Mouse (Mus musculus): Measurements from ENCODE around the gene Gucy2d. TPM values are rescaled to one million over a fixed set of nuclear protein-coding genes. Genes with fewer than 3 reads are reported as not detected.

The Gucy2d gene
- polyA plus RNA-seq, 1 experiment from 2014 or later, result not detected

DNA sequence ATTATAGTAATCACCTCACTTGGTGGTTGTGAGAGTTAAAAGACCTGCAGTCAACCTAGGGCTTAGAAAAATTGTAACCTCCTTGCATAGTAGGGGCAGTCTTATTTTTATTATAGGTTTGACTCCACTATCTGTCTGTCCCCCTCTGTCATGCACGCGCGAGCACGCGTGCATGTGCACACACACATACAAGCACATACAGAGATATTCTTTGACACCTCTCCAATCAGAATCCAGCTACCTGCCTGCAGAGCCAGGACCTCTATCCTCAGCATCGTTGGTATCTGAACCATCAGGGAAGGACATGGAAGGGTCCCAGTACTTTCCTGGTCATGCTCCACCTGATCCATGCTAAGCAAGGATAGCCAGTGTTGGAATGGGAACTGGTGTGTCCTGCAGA is 50.7 kb downstream of the Gucy2d start:
- H3K4me3 ChIP-seq (ENCODE audit: inconsistent target), result no peak overlapping the region
- no peaks in the 10 kb centered on the region for H3K79me2 ChIP-seq (ENCODE audit: inconsistent target)
- no peaks in the 10 kb centered on the region for H3K36me3 ChIP-seq (ENCODE audit: inconsistent target)
- WGBS (ENCODE audit: missing documents), result 96% methylated on average over 6 of the region's 6 CpGs
- H3K27ac ChIP-seq, result no peak overlapping the region

DNA sequence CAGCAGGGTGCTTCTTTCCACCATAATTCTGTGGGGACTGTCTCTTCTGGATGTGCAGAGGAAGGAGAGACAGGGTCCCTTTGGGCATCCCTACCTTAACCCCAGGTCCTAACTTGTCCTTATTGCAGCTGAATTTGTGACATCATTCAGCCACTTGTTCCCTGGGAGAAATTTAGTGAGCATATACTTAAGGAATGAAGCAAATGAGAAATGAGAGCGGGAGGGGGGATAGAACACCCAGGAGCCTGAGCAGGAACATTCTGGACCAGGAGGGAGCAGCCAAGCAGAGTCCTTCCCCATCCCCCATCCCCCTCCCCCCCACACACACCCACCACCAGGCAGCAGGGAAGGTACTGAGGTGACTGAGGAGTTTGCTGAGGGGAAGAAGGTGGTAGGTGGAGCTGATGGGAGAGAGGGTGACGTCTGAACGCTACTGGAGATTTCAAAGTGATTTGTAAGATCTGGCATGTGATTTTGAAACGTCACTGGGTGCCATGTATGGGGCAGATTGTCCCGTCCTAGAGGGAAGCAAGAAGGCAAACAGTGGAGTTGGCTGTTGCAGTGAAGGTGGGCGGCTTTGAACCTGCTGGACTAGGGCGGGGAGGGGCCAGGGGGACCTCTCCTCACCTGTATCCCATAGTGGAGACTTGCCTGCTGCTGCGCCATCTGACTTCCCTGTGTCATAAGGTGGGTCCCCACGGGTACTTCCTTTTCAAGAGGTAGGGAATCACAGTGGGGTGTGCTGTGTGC is 51.4 kb downstream of the Gucy2d start:
- 77% methylated on average over 9 of the region's 9 CpGs for WGBS (ENCODE audit: missing documents)
- Histone ChIP-seq H3K4me3 (ENCODE audit: inconsistent target) (no peak overlapping the region), H3K79me2 (ENCODE audit: inconsistent target) (no peaks in the 10 kb centered on the region), H3K36me3 (ENCODE audit: inconsistent target) (no peaks in the 10 kb centered on the region), H3K27ac (no peak overlapping the region)

DNA sequence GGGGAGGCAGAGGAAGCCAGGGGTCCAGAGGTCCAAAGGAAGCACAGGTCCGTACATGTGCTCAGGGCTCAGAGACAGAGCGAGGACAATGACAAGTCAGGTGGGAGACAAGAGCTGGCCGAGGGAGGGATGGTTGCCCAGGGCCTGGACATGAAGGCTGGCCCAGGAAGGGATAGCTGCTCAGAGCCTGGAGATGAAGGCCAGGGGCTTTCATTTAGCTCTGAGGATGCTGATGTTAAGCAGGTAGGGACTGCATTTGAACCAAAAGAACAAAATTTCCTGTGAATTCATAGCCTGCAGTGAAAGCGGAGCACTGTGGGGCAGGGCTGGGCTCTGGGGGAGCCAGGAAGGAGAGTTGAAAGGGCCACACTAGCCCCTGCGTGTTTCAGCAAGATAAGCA is 52.1 kb downstream of the Gucy2d start:
- Histone ChIP-seq H3K27ac (no peak overlapping the region), H3K79me2 (ENCODE audit: inconsistent target) (no peaks in the 10 kb centered on the region), H3K4me3 (ENCODE audit: inconsistent target) (no peak overlapping the region), H3K36me3 (ENCODE audit: inconsistent target) (no peaks in the 10 kb centered on the region)
- 95% methylated on average over 5 of the region's 5 CpGs for WGBS (ENCODE audit: missing documents)

DNA sequence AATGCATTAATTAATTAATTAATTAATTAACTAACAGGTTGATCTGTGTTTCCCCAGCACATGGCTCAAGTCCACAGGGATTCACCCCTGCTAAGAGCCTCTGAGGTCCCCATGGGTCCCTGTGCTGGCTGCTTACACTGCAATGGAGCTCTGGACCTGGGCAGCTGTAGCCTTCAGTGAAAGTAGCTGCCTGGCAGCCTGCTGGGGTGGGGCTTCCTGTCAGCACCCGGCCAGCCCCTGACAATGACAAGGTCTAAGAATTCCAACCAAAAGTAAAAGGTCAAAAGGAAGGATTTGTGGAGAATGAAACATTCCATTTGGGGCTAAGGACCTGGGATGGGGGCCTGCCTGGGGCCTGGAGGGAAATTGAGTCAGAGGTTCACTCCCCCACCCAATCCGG is 53.1 kb downstream of the Gucy2d start:
- Histone ChIP-seq H3K27ac (no peak overlapping the region), H3K36me3 (ENCODE audit: inconsistent target) (no peaks in the 10 kb centered on the region), H3K4me3 (ENCODE audit: inconsistent target) (no peak overlapping the region), H3K79me2 (ENCODE audit: inconsistent target) (no peaks in the 10 kb centered on the region)
- WGBS (ENCODE audit: missing documents), result 46% methylated on average over 2 of the region's 2 CpGs

DNA sequence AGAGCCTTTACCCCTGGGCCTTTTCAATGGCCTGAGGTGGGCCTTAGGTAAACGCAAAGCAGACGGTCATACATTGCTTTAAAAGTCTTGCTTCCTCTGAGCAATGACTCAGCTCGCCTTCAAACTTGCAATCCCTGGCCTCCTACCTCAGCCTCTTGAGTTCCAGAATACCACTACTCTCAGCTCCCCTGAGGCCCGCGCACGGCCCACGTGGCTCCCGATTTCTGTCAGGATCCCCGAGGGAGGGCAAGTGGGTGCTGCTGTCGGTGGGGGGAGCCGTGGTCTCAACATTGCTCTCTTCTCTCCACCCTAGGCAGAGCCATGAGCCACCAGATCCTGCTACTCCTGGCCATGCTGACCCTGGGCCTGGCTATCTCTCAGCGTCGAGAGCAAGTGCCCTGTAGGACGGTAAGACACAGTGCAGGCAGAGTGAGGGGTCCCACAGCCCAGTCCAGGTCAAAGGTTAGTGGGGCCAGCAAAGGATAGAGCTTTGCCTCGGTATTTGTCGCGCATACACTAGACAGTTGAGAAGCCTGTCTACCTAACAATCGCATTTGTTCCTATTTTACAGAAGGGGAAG is 53.8 kb downstream of the Gucy2d start:
- no peak overlapping the region for H3K4me3 ChIP-seq (ENCODE audit: inconsistent target)
- H3K27ac ChIP-seq, result no peak overlapping the region
- no peaks in the 10 kb centered on the region for H3K79me2 ChIP-seq (ENCODE audit: inconsistent target)
- 41% methylated on average over 18 of the region's 18 CpGs for WGBS (ENCODE audit: missing documents)
- H3K36me3 ChIP-seq (ENCODE audit: inconsistent target), result no peaks in the 10 kb centered on the region

DNA sequence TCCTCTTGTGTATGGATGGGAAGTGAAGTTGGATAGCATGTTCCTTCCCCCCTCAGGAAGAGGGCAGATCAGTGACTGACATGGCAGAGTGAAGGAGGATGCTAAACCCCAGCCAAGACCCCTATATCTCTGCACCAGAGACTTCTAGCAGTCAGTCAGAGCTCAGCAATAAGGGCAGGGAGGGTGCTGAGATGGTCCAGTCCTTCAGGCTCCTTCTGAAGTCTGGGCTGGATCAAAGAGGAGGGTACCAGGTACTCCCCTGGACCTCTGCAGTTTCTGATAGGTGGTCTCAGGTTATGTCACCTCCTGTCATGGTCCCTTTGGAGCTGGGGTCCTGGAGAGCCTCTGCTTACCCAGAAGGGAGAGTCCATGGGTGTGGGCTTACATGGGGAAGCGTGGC is 55.4 kb downstream of the Gucy2d start:
- 100% methylated on average over 1 of the region's 1 CpGs for WGBS (ENCODE audit: missing documents)
- no peak overlapping the region for H3K27ac ChIP-seq
- no peak overlapping the region for H3K4me3 ChIP-seq (ENCODE audit: inconsistent target)
- H3K36me3 ChIP-seq (ENCODE audit: inconsistent target), result no peaks in the 10 kb centered on the region
- no peaks in the 10 kb centered on the region for H3K79me2 ChIP-seq (ENCODE audit: inconsistent target)

DNA sequence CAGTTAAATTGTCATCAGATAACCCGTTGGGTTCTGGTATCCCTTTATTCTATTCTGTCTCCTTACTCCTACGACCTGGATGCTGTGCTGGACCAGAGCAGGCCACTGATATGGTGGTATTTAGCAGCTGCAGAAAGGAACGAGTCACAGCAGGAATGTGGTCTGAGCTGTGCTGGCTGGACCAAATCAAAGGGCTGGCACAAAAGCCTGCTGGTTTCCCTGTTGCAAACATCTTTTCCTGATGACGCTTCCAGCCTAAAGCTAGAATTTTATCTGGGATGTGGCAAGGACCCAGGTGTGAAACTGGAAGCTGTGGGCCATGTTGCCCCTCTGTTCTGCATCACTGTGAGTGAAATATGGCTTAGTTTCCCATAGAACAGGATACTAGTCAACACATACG is 57.2 kb downstream of the Gucy2d start:
- Histone ChIP-seq H3K4me3 (ENCODE audit: inconsistent target) (no peak overlapping the region), H3K36me3 (ENCODE audit: inconsistent target) (no peaks in the 10 kb centered on the region), H3K27ac (no peak overlapping the region), H3K79me2 (ENCODE audit: inconsistent target) (no peaks in the 10 kb centered on the region)
- 86% methylated on average over 5 of the region's 5 CpGs for WGBS (ENCODE audit: missing documents)

DNA sequence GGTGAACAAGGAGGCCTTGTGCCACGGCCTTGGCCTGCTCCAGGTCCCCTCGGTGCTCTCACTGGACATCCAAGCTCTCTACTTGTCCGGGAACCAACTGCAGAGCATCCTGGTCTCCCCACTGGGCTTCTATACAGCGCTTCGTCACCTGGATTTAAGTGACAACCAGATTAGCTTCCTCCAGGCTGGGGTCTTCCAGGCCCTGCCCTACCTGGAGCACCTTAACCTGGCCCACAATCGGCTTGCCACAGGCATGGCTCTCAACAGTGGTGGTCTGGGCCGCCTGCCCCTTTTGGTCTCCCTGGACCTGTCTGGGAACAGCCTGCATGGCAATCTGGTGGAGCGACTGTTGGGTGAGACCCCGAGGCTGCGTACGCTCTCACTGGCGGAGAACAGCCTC is 57.9 kb downstream of the Gucy2d start:
- no peak overlapping the region for H3K27ac ChIP-seq
- H3K36me3 ChIP-seq (ENCODE audit: inconsistent target), result no peaks in the 10 kb centered on the region
- no peaks in the 10 kb centered on the region for H3K79me2 ChIP-seq (ENCODE audit: inconsistent target)
- no peak overlapping the region for H3K4me3 ChIP-seq (ENCODE audit: inconsistent target)
- 93% methylated on average over 12 of the region's 12 CpGs for WGBS (ENCODE audit: missing documents)

DNA sequence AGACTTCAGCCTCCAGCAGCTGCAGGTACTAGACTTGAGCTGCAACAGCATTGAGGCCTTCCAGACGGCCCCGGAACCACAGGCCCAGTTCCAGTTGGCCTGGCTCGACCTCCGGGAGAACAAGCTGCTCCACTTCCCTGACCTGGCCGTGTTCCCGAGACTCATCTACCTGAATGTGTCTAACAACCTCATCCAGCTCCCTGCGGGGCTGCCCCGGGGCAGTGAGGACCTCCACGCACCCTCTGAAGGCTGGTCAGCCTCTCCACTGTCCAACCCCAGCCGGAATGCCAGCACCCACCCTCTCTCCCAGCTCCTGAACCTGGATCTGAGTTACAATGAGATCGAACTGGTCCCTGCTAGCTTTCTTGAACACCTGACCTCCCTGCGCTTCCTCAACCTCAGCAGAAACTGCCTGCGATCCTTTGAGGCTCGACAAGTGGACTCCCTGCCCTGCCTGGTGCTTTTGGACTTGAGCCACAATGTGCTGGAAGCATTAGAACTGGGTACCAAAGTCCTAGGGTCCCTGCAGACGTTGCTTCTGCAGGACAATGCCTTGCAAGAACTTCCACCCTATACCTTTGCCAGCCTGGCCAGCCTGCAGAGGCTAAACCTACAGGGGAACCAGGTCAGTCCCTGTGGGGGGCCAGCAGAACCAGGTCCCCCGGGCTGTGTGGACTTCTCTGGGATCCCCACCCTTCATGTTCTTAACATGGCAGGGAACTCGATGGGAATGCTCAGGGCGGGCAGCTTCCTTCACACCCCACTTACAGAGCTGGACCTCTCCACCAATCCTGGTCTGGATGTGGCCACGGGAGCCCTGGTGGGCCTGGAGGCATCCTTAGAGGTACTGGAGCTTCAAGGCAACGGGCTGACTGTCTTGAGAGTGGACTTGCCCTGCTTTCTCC is 58.7 kb downstream of the Gucy2d start:
- Histone ChIP-seq H3K27ac (no peak overlapping the region), H3K79me2 (ENCODE audit: inconsistent target) (no peaks in the 10 kb centered on the region), H3K36me3 (ENCODE audit: inconsistent target) (no peaks in the 10 kb centered on the region), H3K4me3 (ENCODE audit: inconsistent target) (no peak overlapping the region)
- 90% methylated on average over 20 of the region's 20 CpGs for WGBS (ENCODE audit: missing documents)

DNA sequence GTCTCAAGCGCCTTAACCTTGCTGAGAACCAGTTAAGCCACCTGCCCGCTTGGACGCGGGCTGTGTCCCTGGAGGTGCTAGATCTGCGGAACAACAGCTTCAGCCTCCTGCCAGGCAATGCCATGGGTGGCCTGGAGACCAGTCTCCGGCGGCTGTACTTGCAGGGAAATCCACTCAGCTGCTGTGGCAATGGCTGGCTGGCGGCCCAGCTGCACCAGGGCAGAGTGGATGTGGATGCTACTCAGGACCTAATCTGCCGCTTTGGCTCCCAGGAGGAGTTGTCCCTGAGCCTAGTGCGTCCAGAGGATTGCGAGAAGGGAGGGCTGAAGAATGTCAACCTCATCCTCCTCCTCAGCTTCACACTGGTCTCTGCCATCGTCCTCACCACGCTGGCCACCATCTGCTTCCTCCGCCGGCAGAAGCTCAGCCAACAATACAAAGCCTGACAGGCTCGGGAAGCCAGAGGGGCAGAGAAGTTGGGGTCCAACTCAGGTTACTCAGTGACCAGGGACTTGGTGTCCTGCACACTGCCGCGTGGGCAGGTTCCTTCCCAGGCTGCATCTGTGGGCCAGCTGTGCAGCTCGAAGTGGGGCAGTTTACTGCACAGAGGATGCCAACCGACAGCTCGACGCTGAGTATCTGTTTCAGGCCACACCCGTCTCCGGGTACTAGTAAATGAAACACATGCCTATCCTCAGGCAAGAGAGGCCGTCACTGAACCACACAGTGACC is 59.5 kb downstream of the Gucy2d start:
- H3K79me2 ChIP-seq (ENCODE audit: inconsistent target), result no peaks in the 10 kb centered on the region
- H3K36me3 ChIP-seq (ENCODE audit: inconsistent target), result no peaks in the 10 kb centered on the region
- no peak overlapping the region for H3K4me3 ChIP-seq (ENCODE audit: inconsistent target)
- H3K27ac ChIP-seq, result no peak overlapping the region
- 65% methylated on average over 21 of the region's 25 CpGs for WGBS (ENCODE audit: missing documents)

DNA sequence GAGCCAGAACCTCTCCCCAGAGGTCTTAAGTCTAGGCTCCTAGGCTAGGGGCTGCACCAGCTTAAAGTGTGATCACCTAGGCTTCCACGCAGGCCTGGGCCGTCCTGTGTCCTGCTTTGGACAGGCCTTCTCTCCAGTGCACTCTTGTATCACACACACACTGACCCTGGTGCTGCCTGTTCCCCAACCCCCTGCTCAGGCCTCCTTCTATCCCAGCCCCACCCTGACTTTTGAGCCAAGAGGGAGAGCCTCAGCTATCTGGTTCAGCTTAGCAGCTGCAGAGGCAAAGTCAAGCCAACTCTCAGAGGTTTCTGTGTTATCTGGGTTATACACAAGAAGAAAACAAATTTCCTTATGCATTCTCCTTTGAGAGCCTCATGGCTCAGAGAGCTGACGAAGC is 60.3 kb downstream of the Gucy2d start:
- H3K36me3 ChIP-seq (ENCODE audit: inconsistent target), result no peaks in the 10 kb centered on the region
- WGBS (ENCODE audit: missing documents), result 96% methylated on average over 3 of the region's 3 CpGs
- no peaks in the 10 kb centered on the region for H3K79me2 ChIP-seq (ENCODE audit: inconsistent target)
- H3K4me3 ChIP-seq (ENCODE audit: inconsistent target), result no peak overlapping the region
- H3K27ac ChIP-seq, result no peak overlapping the region

DNA sequence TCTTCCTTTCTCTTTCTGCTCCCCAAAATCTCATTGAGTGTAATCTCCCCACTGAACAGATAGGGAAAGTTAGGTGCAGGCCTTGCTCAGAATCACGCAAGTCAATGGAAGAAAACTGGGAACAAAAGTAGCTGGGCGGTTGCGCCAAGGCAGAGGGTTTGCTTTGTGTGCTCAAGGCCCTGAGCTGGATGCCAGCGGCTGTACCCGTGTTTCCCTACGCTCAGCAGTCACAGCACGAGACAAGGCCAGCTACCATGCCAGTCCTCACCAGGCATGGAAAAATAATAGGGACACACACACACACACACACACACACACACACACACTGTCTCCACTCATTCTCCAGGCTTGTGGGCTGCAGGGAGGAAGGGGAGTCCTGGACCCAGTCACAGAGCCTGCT is 60.9 kb downstream of the Gucy2d start:
- Histone ChIP-seq H3K4me3 (ENCODE audit: inconsistent target) (no peak overlapping the region), H3K27ac (no peak overlapping the region), H3K36me3 (ENCODE audit: inconsistent target) (no peaks in the 10 kb centered on the region), H3K79me2 (ENCODE audit: inconsistent target) (no peaks in the 10 kb centered on the region)
- WGBS (ENCODE audit: missing documents), result 97% methylated on average over 7 of the region's 7 CpGs

DNA sequence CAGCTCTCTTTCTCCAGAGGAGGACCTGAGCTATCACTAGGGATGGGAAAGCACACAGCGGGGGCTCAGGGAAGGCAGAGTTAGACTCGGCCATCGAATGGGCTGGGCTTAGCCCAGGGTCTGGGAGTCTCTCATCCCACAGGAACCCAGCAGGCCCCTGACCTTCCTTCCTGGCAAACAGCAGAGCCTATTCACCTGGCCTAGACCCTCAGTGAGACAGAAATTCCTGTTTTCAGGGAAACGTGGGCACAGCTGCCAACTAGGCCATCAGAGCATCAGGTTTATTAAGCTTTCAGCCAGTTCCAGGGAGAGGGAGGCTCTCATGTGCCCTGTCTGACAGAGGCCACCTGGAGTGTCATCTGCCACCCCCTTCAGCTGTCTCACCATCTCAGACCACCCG is 62.7 kb downstream of the Gucy2d start:
- Histone ChIP-seq H3K4me3 (ENCODE audit: inconsistent target) (no peak overlapping the region), H3K27ac (no peak overlapping the region), H3K36me3 (ENCODE audit: inconsistent target) (no peaks in the 10 kb centered on the region), H3K79me2 (ENCODE audit: inconsistent target) (no peaks in the 10 kb centered on the region)
- 76% methylated on average over 5 of the region's 5 CpGs for WGBS (ENCODE audit: missing documents)

DNA sequence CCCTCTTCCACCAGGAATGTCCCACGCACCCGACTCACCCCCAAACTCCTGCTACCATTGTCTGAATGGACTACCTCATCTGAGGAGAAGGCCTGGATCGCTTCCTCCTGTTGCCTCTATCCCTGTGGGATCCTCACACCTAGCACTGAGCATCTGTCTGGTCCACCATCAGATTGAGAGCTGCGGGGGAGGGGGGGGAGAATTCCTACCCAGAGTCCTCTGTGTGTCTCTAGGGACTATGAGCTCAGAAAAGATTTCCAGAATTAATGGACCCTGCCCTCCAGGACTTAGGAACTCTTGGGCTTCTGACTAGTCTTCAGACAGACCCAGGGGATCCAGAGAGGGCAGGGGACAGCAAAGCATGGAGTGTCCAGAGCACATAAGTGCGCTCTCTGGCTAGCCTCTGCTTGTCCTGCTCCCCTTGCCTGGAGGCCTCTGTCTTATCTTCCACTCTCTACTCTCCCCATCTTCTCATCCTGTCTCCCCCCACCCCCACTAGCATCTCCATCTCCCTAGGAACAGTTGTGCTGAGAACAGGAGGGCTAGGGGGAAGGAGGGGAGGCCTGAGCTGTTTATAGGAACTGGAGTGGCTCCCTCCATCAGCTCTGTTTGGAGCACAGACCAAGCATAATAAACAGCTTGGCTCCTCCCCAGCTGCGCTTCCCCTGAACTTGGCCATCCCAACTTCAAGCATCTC is 63.9 kb downstream of the Gucy2d start:
- no peaks in the 10 kb centered on the region for H3K36me3 ChIP-seq (ENCODE audit: inconsistent target)
- H3K27ac ChIP-seq, result no peak overlapping the region
- WGBS (ENCODE audit: missing documents), result 92% methylated on average over 6 of the region's 6 CpGs
- H3K4me3 ChIP-seq (ENCODE audit: inconsistent target), result no peak overlapping the region
- H3K79me2 ChIP-seq (ENCODE audit: inconsistent target), result no peaks in the 10 kb centered on the region
